Mouse (Mus musculus) forebrain, embryonic 14.5 days (tissue): Measurements from ENCODE around the gene Lyg2. TPM values are rescaled to one million over a fixed set of nuclear protein-coding genes. Genes with fewer than 3 reads are reported as not detected.

ENCODE experiments used
- ATAC-seq: fragments of 200-750 bp; cut with Nextera tagmentation; 2 replicates; pipeline ENCODE4 v1.8.0; 2017; ENCODE audit warnings: mild to moderate bottlenecking, moderate library complexity
- DNase-seq: peaks from one replicate; pipeline ENCODE4 v3.0.0-alpha.2; 2015; ENCODE audit warnings: low spot score
- H3K27ac ChIP-seq: fragments of 300-500 bp; sonication (generic); 2 replicates; pipeline ENCODE4 v1.5.1; 2014; ENCODE audit warnings: low read depth, mild to moderate bottlenecking, control low read depth, low read length, moderate library complexity
- H3K27me3 ChIP-seq: fragments of 300-500 bp; sonication (generic); replicated peaks from 2 replicates; pipeline ENCODE4 v1.6.1; 2014; ENCODE audit warnings: low read length, control low read depth, mixed read lengths; ENCODE audit not compliant: control insufficient read depth, insufficient read depth
- H3K36me3 ChIP-seq: fragments of 300-500 bp; sonication (generic); 2 replicates; pipeline ENCODE4 v1.6.1; 2014; ENCODE audit warnings: low read length, control low read depth; ENCODE audit not compliant: control insufficient read depth, insufficient read depth
- H3K4me1 ChIP-seq: fragments of 300-500 bp; sonication (generic); 2 replicates; pipeline ENCODE4 v1.6.1; 2014; ENCODE audit warnings: antibody characterized with exemption, low read length, control low read depth; ENCODE audit not compliant: control insufficient read depth, insufficient read depth
- H3K4me2 ChIP-seq: fragments of 300-500 bp; sonication (generic); 2 replicates; pipeline ENCODE4 v1.6.1; 2014; ENCODE audit warnings: mild to moderate bottlenecking, control low read depth, low read length
- H3K4me3 ChIP-seq: fragments of 300-500 bp; sonication (generic); 2 replicates; pipeline ENCODE4 v1.5.1; 2014; ENCODE audit warnings: low read depth, low read length, control low read depth
- H3K9ac ChIP-seq: fragments of 300-500 bp; sonication (generic); 2 replicates; pipeline ENCODE4 v1.6.1; 2014; ENCODE audit warnings: mild to moderate bottlenecking, low read length, control low read depth, moderate library complexity
- H3K9me3 ChIP-seq: fragments of 300-500 bp; sonication (generic); replicated peaks from 2 replicates; pipeline ENCODE4 v1.6.1; 2016; ENCODE audit warnings: low read length, control low read depth, mixed read lengths; ENCODE audit not compliant: control insufficient read depth
- WGBS: fragments of 180-500 bp; shearing (Covaris S2); extraction: QIAGEN DNeasy Blood & Tissue Kit; methylation state at CpG from one replicate; pipeline ENCODE4 v1.1.7; 2014; 5-methylcytosine and 5-hydroxymethylcytosine counted together
- polyA plus RNA-seq: library from polyadenylated mRNA; unstranded; fragments of >200 nt; fragmentation: Nextera tagmentation; extraction: Ambion mirVana; gene quantifications from 2 replicates; pipeline ENCODE4 v1.2.1, GENCODE M21; 2014

The Lyg2 gene
- polyA plus RNA-seq, 1 experiment from 2014 or later: not detected

DNA sequence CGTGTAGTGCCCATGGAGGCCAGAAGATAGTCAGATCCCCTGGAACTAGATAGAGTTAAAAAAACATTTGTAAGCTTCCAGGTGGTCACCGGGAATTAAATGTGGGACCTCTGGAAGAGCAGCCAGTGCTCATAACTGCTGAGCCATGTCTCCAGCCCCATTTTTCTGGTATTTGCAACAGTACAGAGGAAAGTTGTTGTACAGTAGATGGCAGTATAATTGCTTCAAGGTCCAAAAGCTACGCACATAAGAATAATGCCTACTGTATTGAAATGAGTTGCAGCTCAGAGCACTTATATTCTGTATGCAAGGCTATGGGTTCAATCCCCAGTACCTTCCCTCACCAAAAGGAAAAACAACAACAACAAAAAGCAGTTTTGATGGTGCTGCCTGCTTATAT is 24.9 kb downstream of the Lyg2 start:
- H3K4me3 ChIP-seq: peak overlapping the region; percentile 67

GRCm38 (mm10) chr1:37890025-37890652 is 26.2 kb downstream of the Lyg2 start, which contains the start of the genes Mitd1 and Mrpl30:
TSS of gene Mitd1 (minus strand) at chr1:37890411.
TSS of gene Mrpl30 (plus strand) at chr1:37890477.
- peaks cover 18% of the 10 kb centered on the region for H3K36me3 ChIP-seq
- no peak within 1 kb of the TSS; the same call in 1 of the 2 replicates for H3K27ac ChIP-seq
- peak within 1 kb of the TSS; percentile 67 for H3K4me3 ChIP-seq
- no peaks in the 10 kb centered on the region for H3K9me3 ChIP-seq
- H3K4me2 ChIP-seq: peak within 1 kb of the TSS; percentile 72
- H3K27me3 ChIP-seq: no peaks in the 10 kb centered on the region
- peaks cover 11% of the 10 kb centered on the region for H3K4me1 ChIP-seq
- WGBS: under 1% methylated on average over 41 of the region's 41 CpGs
- ATAC-seq: peak; percentile 95
- peak; percentile 94 for DNase-seq
- peak within 1 kb of the TSS; percentile 77 for H3K9ac ChIP-seq

More for the DNA sequence above, 24.9 kb downstream of the Lyg2 start:
- 70% methylated on average over 3 of the region's 3 CpGs for WGBS
- peak overlapping the region; percentile 72 for H3K4me2 ChIP-seq
- H3K27ac ChIP-seq: no peak overlapping the region
- no peaks in the 10 kb centered on the region for H3K9me3 ChIP-seq
- H3K36me3 ChIP-seq: peaks cover 30% of the 10 kb centered on the region
- ATAC-seq (no peak), DNase-seq (peak; percentile 45)
- H3K27me3 ChIP-seq: no peaks in the 10 kb centered on the region
- no peak overlapping the region for H3K9ac ChIP-seq
- peaks cover 11% of the 10 kb centered on the region for H3K4me1 ChIP-seq

GRCm38 (mm10) chr1:37889206-37889605 is 27.1 kb downstream of the Lyg2 start:
- Histone ChIP-seq H3K9ac (no peak overlapping the region), H3K36me3 (peaks cover 11% of the 10 kb centered on the region; the same call in 1 of the 2 replicates), H3K4me2 (peak overlapping the region; percentile 72), H3K4me1 (peaks cover 11% of the 10 kb centered on the region), H3K4me3 (peak overlapping the region; percentile 67; the same call in 1 of the 2 replicates), H3K27me3 (no peaks in the 10 kb centered on the region), H3K27ac (no peak overlapping the region), H3K9me3 (no peaks in the 10 kb centered on the region)
- DNase-seq: no peak
- 85% methylated on average over 7 of the region's 7 CpGs for WGBS
- no peak for ATAC-seq

DNA sequence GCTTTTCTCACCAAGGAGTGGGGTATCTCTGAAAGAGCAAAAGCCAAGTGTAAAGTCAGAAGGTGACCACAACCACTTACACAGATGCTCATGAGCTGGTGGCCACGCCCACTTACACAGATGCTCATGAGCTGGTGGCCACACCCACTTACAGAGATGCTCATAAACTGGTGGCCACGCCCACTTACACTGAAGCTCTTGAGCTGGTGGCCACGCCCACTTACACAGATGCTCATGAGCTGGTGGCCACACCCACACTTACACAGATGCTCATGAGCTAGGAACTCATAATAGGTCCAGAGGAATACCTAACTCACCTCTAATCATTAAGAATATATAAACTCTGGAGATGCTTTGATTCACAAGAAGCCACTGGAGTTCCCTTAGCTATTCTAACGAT is 31.8 kb downstream of the Lyg2 start:
- no peak for DNase-seq
- Histone ChIP-seq H3K4me2 (no peak overlapping the region), H3K9me3 (no peaks in the 10 kb centered on the region), H3K4me1 (peaks cover 2% of the 10 kb centered on the region), H3K36me3 (peaks cover 23% of the 10 kb centered on the region), H3K27me3 (no peaks in the 10 kb centered on the region), H3K4me3 (no peak overlapping the region), H3K27ac (no peak overlapping the region), H3K9ac (no peak overlapping the region)
- WGBS: 78% methylated on average over 4 of the region's 4 CpGs
- ATAC-seq: no peak

- 90% methylated on average over 4 of the region's 4 CpGs for WGBS
- DNase-seq (no peak), ATAC-seq (no peak)
These were observed 32.9 kb downstream of the Lyg2 start for GRCm38 (mm10) chr1:37883411-37883810.

GRCm38 (mm10) chr1:37877736-37878460 is 38.4 kb downstream of the Lyg2 start:
- Histone ChIP-seq H3K36me3 (peaks cover 53% of the 10 kb centered on the region), H3K27me3 (no peaks in the 10 kb centered on the region), H3K4me3 (no peak overlapping the region), H3K27ac (no peak overlapping the region), H3K4me2 (no peak overlapping the region), H3K4me1 (no peaks in the 10 kb centered on the region), H3K9ac (no peak overlapping the region), H3K9me3 (0 out of 2 replicates have a peak, but pooled peaks cover 3% of the 10 kb centered on the region)
- DNase-seq (no peak), ATAC-seq (no peak)
- 94% methylated on average over 13 of the region's 13 CpGs for WGBS

More at GRCm38 (mm10) chr1:37883411-37883810, 32.9 kb downstream of the Lyg2 start:
- Histone ChIP-seq H3K4me3 (no peak overlapping the region), H3K4me1 (no peaks in the 10 kb centered on the region), H3K9me3 (no peaks in the 10 kb centered on the region), H3K36me3 (peaks cover 33% of the 10 kb centered on the region), H3K9ac (no peak overlapping the region), H3K27me3 (no peaks in the 10 kb centered on the region), H3K4me2 (no peak overlapping the region), H3K27ac (no peak overlapping the region)

DNA sequence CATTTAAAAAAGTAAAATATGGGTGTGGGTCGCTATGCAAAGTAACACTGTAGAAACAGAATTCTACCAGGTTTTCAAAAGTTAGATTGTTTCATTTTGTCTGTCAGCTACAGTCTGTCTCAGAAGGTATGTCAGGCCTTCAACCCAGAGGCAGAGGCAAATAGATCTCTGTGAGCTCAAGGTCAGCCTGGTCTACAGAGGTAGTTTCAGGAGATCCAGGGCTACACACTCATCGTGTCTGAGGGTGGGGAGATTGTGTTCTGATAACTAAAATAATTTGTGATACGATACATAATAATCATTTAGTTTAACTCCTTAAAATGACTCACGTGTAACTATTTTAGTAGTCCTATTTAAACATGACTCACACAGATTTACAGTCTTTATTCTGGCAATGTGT is 43.1 kb downstream of the Lyg2 start:
- 91% methylated on average over 4 of the region's 4 CpGs for WGBS
- Histone ChIP-seq H3K27me3 (no peaks in the 10 kb centered on the region), H3K27ac (no peak overlapping the region), H3K4me1 (peaks cover 5% of the 10 kb centered on the region; the same call in 1 of the 2 replicates), H3K9me3 (0 out of 2 replicates have a peak, but pooled peaks cover 3% of the 10 kb centered on the region), H3K9ac (no peak overlapping the region), H3K4me2 (peak overlapping the region; percentile 71), H3K36me3 (peaks cover 28% of the 10 kb centered on the region), H3K4me3 (no peak overlapping the region)
- DNase-seq (no peak), ATAC-seq (no peak)

GRCm38 (mm10) chr1:37872131-37873067 is 43.9 kb downstream of the Lyg2 start:
- Histone ChIP-seq H3K27me3 (no peaks in the 10 kb centered on the region), H3K9me3 (0 out of 2 replicates have a peak, but pooled peaks cover 3% of the 10 kb centered on the region), H3K4me2 (peak overlapping the region; percentile 71), H3K36me3 (peaks cover 21% of the 10 kb centered on the region), H3K4me1 (peaks cover 5% of the 10 kb centered on the region; the same call in 1 of the 2 replicates), H3K27ac (peak overlapping the region; percentile 53; the same call in 1 of the 2 replicates), H3K9ac (peak overlapping the region; percentile 59), H3K4me3 (peak overlapping the region; percentile 41)
- ATAC-seq (peak; percentile 92), DNase-seq (peak; percentile 87)
- WGBS: 6% methylated on average over 33 of the region's 33 CpGs
